Mouse (Mus musculus) spleen, adult 18-20 months (tissue): Measurements from ENCODE around the gene Nfib.

ENCODE experiments used
- DNase-seq, 2 experiments: peaks; one replicate each; pipeline ENCODE4 v3.0.0; 2022; ENCODE audit warnings: mixed read lengths in 2 of 2

Gene Nfib

DNA sequence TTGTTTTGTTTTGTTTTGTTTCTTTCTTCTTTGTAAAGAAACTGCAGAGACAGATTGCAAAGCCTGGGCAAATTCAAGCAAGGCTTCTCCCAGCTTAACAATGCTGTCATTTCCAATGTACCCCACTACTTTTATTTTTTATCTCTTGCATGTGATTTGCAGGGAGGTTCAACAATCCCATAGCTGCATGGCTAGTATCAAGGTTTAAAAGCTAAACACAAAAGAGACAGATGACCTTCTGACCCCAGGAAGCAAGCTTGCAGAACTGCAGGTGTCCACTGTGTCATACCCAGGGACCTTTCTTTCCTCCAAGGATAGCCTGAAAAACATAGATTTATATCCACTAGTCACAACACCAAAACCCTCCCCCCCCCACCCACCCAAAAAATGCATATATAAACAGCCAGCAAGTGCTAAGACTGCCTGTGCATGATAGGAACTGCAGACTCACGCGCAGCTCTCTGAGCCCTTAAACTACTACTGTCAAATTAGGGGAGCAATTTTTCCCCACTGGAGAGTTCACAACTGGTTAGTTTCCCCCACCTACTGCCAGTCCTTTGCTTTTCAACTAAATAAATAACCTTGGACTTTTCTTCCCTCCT is 196.3 kb downstream of the Nfib start:
- no peak for DNase-seq

GRCm38 (mm10) chr4:82508281-82508687 is 197.3 kb downstream of the Nfib start:
- DNase-seq = no peak

DNA sequence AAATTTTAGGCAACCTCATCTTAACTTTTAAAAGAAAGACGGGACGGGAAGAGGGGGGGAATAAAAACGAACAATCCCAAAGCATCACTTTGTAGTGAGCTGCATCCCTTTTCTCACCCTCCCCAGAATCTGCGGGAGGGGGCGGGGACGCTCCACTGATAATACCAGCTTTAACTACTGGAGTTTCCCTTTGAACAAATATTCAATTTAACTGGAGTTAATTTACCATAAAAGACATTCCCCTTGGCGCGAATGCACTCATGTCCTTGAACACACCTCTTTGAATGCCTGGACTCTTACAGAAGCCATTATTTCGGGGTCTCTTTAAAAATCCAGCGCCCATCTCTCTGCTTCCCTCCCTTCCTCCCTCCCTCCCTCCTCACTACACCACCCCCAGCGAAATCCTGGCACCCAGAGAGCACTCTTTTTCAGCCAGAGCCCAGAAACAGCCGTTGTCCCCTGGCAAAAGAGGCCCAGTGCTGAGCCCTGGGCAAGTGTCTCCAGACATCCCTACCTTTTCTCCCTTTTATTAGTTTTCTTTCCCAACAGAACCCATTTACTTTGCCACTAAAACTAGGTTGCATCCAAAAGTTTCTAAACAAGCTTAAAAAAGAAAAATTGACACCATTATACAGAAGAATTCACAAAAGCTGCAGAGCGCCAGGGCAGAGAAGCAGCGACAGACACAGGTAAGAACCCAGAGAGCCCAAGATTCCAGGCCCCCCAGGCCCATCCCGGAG is 197.8 kb downstream of the Nfib start:
- DNase-seq = no peak

GRCm38 (mm10) chr4:82506731-82507331 is 198.7 kb downstream of the Nfib start:
- DNase-seq = no peak

DNA sequence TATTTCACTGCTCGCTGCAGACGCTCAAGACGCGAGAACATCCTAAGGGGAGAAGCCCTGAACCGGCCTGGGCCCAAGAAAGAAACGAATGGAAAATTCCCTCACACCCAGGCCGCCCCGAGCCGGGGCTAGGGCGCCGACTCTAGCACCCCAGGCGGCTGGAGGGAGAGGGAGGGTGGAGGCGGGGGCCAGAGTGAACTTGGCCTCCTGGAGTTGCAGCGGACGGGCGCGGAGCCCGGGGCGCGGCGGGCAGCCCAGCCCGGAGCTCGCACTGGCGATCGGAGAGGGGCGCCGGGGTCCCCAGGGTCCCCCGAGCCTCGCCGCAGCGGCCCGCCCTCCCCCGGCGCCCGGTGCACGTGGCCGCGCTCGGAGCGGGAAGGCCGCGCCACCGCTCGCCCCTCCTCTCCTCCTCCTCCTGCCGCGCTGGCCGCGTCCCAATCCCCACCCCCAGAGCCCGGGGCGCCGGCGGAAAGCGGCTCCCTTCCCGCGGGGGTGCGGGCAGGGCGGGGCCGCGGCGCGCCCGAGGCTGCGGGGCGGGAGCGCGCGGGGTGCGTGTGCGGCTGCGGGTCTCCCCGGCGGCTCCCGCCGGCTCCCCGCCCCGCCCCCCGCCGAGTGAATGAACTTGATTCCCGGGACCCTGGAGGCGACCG is 199.3 kb downstream of the Nfib start:
- DNase-seq = peak; percentile 28 to 32

- DNase-seq = no peak
Observed at GRCm38 (mm10) chr4:82505121-82506031, 200.2 kb downstream of the Nfib start.

GRCm38 (mm10) chr4:82504284-82505120 is 201.0 kb downstream of the Nfib start:
- no peak for DNase-seq

DNA sequence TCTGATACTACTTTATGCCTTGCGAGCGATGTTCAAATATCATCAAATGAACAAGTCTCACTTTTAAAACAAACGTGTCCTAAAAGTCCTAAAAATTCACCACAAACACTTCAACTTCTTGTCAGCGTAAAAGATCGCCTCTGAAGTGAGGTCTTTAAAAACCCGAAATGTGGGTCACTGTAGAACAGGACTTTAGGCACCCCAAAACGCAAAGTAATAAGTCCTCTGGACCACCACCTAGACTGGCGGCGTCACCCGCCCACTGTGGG is 201.6 kb downstream of the Nfib start:
- no peak for DNase-seq

DNA sequence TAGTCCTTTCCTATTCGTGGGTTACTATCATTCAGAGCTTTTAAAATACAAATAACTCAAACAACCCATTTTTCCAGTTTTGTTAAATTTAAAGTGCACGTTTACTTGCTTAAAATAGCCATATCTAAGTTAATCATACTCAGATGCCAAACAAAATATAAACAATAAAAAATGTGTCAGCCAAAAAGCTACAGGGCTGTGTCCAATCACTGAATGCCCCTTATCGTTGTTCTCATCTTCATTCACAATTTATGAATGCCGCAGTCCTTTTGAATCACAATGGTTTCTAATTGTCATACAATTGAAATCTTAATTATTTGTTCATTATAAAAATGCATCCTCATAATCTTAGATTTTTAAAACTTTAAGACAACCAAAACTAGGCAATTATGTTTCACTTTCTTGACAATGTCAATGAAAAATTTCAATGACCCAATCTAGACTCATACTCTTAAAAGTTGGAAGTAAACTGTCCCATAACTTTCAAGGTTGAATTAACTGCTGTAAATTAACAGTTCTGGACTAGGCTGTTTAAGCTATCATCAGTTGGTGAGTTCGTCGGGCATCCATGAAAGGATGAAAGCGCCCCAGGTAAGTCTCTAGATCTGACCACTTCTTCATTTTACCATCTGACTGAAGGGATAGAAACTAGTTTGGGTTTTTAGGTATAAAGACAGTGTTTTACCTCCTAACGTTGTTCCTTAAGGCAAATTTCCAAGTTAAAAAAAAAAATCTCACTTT is 202.1 kb downstream of the Nfib start:
- DNase-seq = no peak

DNA sequence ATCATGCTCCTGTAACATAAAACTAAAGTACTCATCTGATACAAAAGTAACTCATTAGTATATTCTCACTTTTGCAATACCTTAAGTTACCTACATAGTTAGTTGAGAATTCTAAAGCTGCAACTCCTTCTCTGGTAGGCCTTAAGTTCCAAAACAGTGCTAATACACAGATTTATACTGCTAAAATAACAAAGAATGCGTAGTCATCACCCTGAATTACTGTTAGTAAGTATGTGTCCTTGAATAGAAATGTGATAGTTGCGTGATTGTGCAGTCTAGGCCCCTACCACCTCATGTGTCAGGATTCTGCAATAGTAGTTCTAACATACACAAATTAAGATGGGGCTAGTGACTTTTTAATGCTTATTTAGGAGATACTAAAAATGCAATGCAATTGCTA is 202.9 kb downstream of the Nfib start:
- DNase-seq = no peak

DNA sequence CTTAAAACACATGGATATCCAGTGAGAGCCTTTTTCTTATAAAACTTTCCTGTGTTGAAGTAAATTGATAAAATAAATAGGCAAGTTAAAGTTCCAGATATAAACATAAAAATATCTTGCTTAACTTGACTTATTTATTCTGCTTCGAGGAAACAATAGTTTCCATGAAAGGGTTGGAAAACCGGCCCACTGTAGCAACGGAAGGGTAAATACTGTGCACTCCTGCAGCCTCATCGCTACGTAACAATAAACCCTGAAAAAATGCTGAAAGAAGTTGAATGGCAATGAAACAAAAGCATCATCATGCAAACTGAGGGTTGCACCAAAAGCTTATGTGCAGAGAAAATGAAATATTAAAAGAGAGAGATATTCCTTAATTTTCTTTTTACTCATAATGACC is 203.5 kb downstream of the Nfib start:
- no peak for DNase-seq

GRCm38 (mm10) chr4:82500578-82501098 is 204.9 kb downstream of the Nfib start:
- no peak for DNase-seq

GRCm38 (mm10) chr4:82499725-82500577 is 205.6 kb downstream of the Nfib start:
- DNase-seq = no peak

DNA sequence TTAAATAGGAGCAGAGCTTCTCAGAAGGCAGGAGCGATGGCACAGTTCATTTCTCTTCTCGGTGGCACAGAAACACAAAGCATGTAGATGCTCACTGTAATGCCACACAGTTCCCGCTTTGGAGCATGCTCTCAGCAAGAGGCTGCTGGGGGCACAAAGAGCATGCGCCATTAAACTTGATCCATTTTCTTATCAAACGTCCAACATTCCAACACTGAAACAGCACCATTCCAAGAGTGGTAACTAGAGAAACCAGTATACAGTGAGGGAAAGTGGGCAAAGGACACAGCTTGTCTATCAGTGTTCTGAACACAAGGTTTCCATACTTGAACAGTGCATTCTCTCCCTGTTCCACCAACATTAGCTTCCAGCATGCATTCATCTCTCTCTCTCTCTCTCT is 206.3 kb downstream of the Nfib start:
- DNase-seq = no peak

- DNase-seq = no peak
Observed at GRCm38 (mm10) chr4:82497671-82498631, 207.6 kb downstream of the Nfib start.

DNA sequence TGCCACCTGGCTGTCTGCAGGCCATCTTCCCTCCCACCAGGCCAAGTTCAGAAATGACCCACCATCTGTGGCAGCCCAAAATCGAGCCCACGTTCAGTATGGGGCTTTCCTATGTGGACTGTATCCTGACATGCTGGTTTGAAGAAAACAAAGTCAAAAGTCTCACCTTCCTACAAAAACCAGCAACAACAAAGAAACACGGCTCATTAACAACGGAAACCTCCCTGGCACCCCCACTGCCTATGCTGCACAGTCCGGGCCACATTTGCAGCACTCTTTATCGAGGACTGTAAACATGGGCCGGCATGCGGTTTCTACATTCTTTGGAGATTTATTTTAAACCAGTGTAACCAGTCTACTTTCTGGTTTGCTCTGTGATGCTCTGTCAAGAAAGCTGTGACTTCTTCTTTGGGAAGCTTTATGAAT is 208.4 kb downstream of the Nfib start:
- no peak for DNase-seq

- no peak for DNase-seq
Observed at GRCm38 (mm10) chr4:82496383-82496782, 209.2 kb downstream of the Nfib start.

DNA sequence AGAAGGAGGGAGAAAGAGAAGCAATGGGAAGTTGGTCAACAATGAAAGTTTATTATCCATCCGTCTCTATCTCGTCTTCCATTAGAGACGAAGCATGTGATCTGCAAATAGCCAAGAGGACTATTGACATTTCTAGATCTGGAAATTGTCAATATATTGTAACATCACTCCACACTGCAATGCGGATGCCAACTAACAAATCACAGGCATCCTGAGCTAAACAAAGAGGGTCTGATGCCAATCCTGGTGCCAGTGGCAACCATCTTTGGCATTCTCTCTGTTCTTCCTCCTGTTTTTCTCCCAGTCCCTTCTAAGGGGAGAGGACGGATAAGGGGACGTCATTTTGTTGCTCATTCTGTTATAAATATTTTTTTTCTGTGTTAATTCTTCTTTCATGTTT is 209.9 kb downstream of the Nfib start:
- no peak for DNase-seq

- DNase-seq = no peak
Observed at GRCm38 (mm10) chr4:82494829-82495228, 210.7 kb downstream of the Nfib start.
